9 mouse cellular contexts compared by ENCODE assay signal in the genomic region with DNA sequence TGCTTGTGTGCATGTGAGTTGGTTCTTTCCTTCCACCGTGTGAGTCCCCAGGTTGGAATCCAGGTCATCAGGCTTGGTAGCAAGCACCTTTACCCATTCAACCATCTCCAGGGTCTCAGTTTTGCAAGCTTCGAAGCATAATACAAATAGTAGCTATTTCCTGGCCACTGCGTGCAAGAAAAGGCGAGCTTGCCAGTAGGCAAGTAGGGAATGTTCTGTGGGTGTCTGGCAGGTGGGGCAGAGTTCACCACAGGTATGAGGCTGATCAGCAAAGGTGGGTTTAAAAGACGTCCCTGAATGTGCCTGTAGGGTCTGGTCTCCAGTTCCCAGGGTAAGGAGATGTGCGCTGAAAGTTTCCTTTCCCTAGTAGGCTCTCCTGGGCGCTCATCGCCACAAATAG. TPM values are rescaled to one million over a fixed set of nuclear protein-coding genes. Genes with fewer than 3 reads are reported as not detected.
DNase-seq lines count a peak whose midpoint lies in the region; ATAC-seq lines count a peak whose summit lies in the region.
"Had no signal": no experiment of that assay in that cellular context is flagged by ENCODE, and none has a peak within 500 bp of the region (broad histone marks: within the 10 kb centered on the region; RNA-seq: fewer than 3 reads in every experiment).

No protein-coding gene starts in this region.

- ATAC-seq in heart, embryonic 14.5 days (ENCODE audit: insufficient number of reproducible peaks, insufficient read depth, low FRiP score, low read depth), result no peak
- no peak for ATAC-seq in lung, embryonic 16.5 days (ENCODE audit: low read depth)
- no peak for ATAC-seq in intestine, embryonic 16.5 days
- ATAC-seq in stomach, embryonic 14.5 days (ENCODE audit: insufficient number of reproducible peaks, insufficient read depth, low FRiP score, low read depth), result no peak

- H3K9ac ChIP-seq in heart, embryonic 14.5 days (ENCODE audit: low read length), result peak overlapping the region; percentile 81
- peak overlapping the region; percentile 16 for H3K9ac ChIP-seq in lung, embryonic 16.5 days (ENCODE audit: low read length)
- H3K9ac ChIP-seq in intestine, embryonic 16.5 days (ENCODE audit: low read depth, low read length), result peak overlapping the region; percentile 77
- H3K9ac ChIP-seq in stomach, embryonic 14.5 days (replicated peaks; ENCODE audit: low read depth, low read length), result no peak overlapping the region

- peaks cover 35% of the 10 kb centered on the region for H3K27me3 ChIP-seq in heart, embryonic 14.5 days (ENCODE audit: control insufficient read depth, insufficient read depth, low read length)
- H3K27me3 ChIP-seq in lung, embryonic 16.5 days (ENCODE audit: control insufficient read depth, insufficient read depth, low read depth, low read length), result peaks cover 31% of the 10 kb centered on the region
- H3K27me3 ChIP-seq in intestine, embryonic 16.5 days (replicated peaks; ENCODE audit: control insufficient read depth, insufficient read depth, low read length), result peaks cover 18% of the 10 kb centered on the region; the same call in 1 of the 2 replicates
- peaks cover 24% of the 10 kb centered on the region; the same call in 1 of the 2 replicates for H3K27me3 ChIP-seq in stomach, embryonic 14.5 days (ENCODE audit: control insufficient read depth, insufficient read depth, low read length)

- peaks cover 6 to 10% of the 10 kb centered on the region in 2 experiments for H3K4me1 ChIP-seq in heart, embryonic 14.5 days (ENCODE audit: control insufficient read depth in 2 of 2, insufficient read depth in 2 of 2, low read length in 2 of 2)
- H3K4me1 ChIP-seq in lung, embryonic 16.5 days (replicated peaks; ENCODE audit: control insufficient read depth, insufficient read depth, low read length), result peaks cover 5% of the 10 kb centered on the region; the same call in 1 of the 2 replicates
- peaks cover 15% of the 10 kb centered on the region; the same call in 1 of the 2 replicates for H3K4me1 ChIP-seq in intestine, embryonic 16.5 days (ENCODE audit: control insufficient read depth, insufficient read depth, low read length)
- 0 out of 2 replicates have a peak, but pooled peaks cover 3% of the 10 kb centered on the region for H3K4me1 ChIP-seq in stomach, embryonic 14.5 days (ENCODE audit: control insufficient read depth, insufficient read depth, low read length)

- no peak for DNase-seq in heart, adult 18-20 months
- DNase-seq in lung, postnatal 4 days, result no peak
- no peak for DNase-seq in spleen, postnatal 10 days (ENCODE audit: low spot score in 2 of 2)
- no peak for DNase-seq in left cerebral cortex, adult 18-20 months (ENCODE audit: low spot score in 2 of 2)
- DNase-seq: cerebellum, adult 8-10 months had no signal

- peak overlapping the region; percentile 61 to 68 for H3K4me3 ChIP-seq in heart, embryonic 14.5 days (ENCODE audit: control insufficient read depth in 1 of 2, insufficient read depth in 1 of 2, low read depth in 1 of 2, low read length in 2 of 2)
- peak overlapping the region; percentile 81 for H3K4me3 ChIP-seq in lung, embryonic 16.5 days (ENCODE audit: low read length)
- H3K4me3 ChIP-seq in intestine, embryonic 16.5 days (ENCODE audit: low read length), result peak overlapping the region; percentile 75
- H3K4me3 ChIP-seq in stomach, embryonic 14.5 days (ENCODE audit: low read depth, low read length), result no peak overlapping the region

- peak overlapping the region; percentile 89 for H3K4me2 ChIP-seq in heart, embryonic 14.5 days (ENCODE audit: low read length)
- H3K4me2 ChIP-seq in lung, embryonic 16.5 days (ENCODE audit: low read depth, low read length), result peak overlapping the region; percentile 64
- H3K4me2 ChIP-seq in intestine, embryonic 16.5 days (ENCODE audit: low read depth, low read length), result peak overlapping the region; percentile 92
- H3K4me2 ChIP-seq in stomach, embryonic 14.5 days (replicated peaks; ENCODE audit: low read depth, low read length), result peak overlapping the region; percentile 92; the same call in 1 of the 2 replicates

- H3K27ac ChIP-seq in heart, embryonic 14.5 days (replicated peaks in 1 of 2; ENCODE audit: control insufficient read depth in 1 of 2, insufficient read depth in 1 of 2, low read depth in 2 of 2, low read length in 2 of 2), result peak overlapping the region; percentile 81 to 86
- H3K27ac ChIP-seq in lung, embryonic 16.5 days (ENCODE audit: low read length), result no peak overlapping the region
- peak overlapping the region; percentile 70; the same call in 1 of the 2 replicates for H3K27ac ChIP-seq in intestine, embryonic 16.5 days (ENCODE audit: low read length)
- no peak overlapping the region for H3K27ac ChIP-seq in stomach, embryonic 14.5 days (ENCODE audit: low read length)

- WGBS in heart, embryonic 14.5 days, result 33% methylated on average over 8 of the region's 8 CpGs
- whole genome bisulfite sequencing in lung, embryonic 16.5 days, result 35% methylated on average over 8 of the region's 8 CpGs
- WGBS in intestine, embryonic 16.5 days, result 40% methylated on average over 8 of the region's 8 CpGs
- 38% methylated on average over 8 of the region's 8 CpGs for WGBS in stomach, embryonic 14.5 days

- H3K36me3 ChIP-seq in heart, embryonic 14.5 days (ENCODE audit: control insufficient read depth, insufficient read depth, low read length), result no peaks in the 10 kb centered on the region
- no peaks in the 10 kb centered on the region for H3K36me3 ChIP-seq in lung, embryonic 16.5 days (ENCODE audit: control insufficient read depth, insufficient read depth, low read length)
- H3K36me3 ChIP-seq in intestine, embryonic 16.5 days (ENCODE audit: control insufficient read depth, insufficient read depth, low read length), result no peaks in the 10 kb centered on the region
- H3K36me3 ChIP-seq in stomach, embryonic 14.5 days (ENCODE audit: control insufficient read depth, insufficient read depth, low read length), result no peaks in the 10 kb centered on the region

- H3K9me3 ChIP-seq in heart, embryonic 14.5 days (ENCODE audit: control insufficient read depth, low read length), result no peaks in the 10 kb centered on the region
- no peaks in the 10 kb centered on the region for H3K9me3 ChIP-seq in lung, embryonic 16.5 days (ENCODE audit: control insufficient read depth, low read length)
- H3K9me3 ChIP-seq in intestine, embryonic 16.5 days (ENCODE audit: control insufficient read depth, low read length), result no peaks in the 10 kb centered on the region
- H3K9me3 ChIP-seq in stomach, embryonic 14.5 days (ENCODE audit: control insufficient read depth, low read depth, low read length), result no peaks in the 10 kb centered on the region

RNA-seq across cellular contexts. Expression of gene Ppara, which starts 0.6 kb away (rescaled TPM):
- 8.8 and 10.6 TPM in 2 replicates for polyA plus RNA-seq in heart, embryonic 14.5 days (2014; fragmentation: Nextera tagmentation; extraction: Ambion mirVana)
- total RNA-seq in heart, adult 18-20 months (2021), result 10 to 100 TPM; 73.1 to 74.9 TPM
- polyA plus RNA-seq in lung, embryonic 16.5 days (2015; fragmentation: Nextera tagmentation; extraction: Ambion mirVana), result 5.2 and 5.9 TPM in 2 replicates
- polyA plus RNA-seq in intestine, embryonic 16.5 days (2015; fragmentation: Nextera tagmentation; extraction: Ambion mirVana), result 31.0 and 37.6 TPM in 2 replicates
- polyA plus RNA-seq in stomach, embryonic 14.5 days (2014; fragmentation: Nextera tagmentation; extraction: Ambion mirVana), result 2.2 and 3.1 TPM in 2 replicates
- total RNA-seq in left cerebral cortex, adult 18-20 months (2021), result 1 to 10 TPM; 3.2 to 4.1 TPM

Comparison
In these comparisons a context has a peak if more than half of its experiments do, and no peak if none do; other contexts are left out.
1. H3K27ac ChIP-seq: peak in heart, embryonic 14.5 days (2 of 2) and intestine, embryonic 16.5 days (single experiment); none in lung, embryonic 16.5 days (single experiment) and stomach, embryonic 14.5 days (single experiment).
2. Peak in every context shown above with its lines, with median percentiles within 50 percentile points of each other: H3K4me2 ChIP-seq.